Mouse (Mus musculus): ENCODE data around the gene Wdr83os. TPM values are rescaled to one million over a fixed set of nuclear protein-coding genes. Genes with fewer than 3 reads are reported as not detected.
A peak's percentile ranks its signal among the peaks of the same experiment; 100 is the strongest.

Gene Wdr83os
- 10 to 100 TPM; 41.1 to 48.0 TPM for total RNA-seq (2021)
- long read RNA-seq, experiment 1, transcript Wdr83os-201 (4 exons, 922 nt): major isoform, 21 of 26 reads
- long read RNA-seq, experiment 1, partial matches to known transcripts: 1 of 26 reads
- long read RNA-seq, experiment 1, other reads (novel, unspliced or antisense): 0 of 26 reads
- long read RNA-seq, experiment 2, transcript Wdr83os-203 (3 exons, 798 nt): minor isoform, 7 of 25 reads
- long read RNA-seq, experiment 2, transcript Wdr83os-201 (4 exons, 922 nt): major isoform, 18 of 25 reads
- long read RNA-seq, experiment 2, partial matches to known transcripts: 0 of 25 reads
- long read RNA-seq, experiment 2, other reads (novel, unspliced or antisense): 0 of 25 reads

GRCm38 (mm10) chr8:85080532-85081215 is at the start of gene Wdr83os:
Gene Wdr83os, plus strand, starts transcription at chr8:85080740.
- DNase-seq: peak; percentile 54

GRCm38 (mm10) chr8:85032622-85033311 is 47.8 kb upstream of the Wdr83os start:
- no peak for DNase-seq

GRCm38 (mm10) chr8:85033867-85034266 is 46.7 kb upstream of the Wdr83os start:
- no peak for DNase-seq

- peak; percentile 73 for DNase-seq
Observed at GRCm38 (mm10) chr8:85034764-85035163, 45.8 kb upstream of the Wdr83os start.

DNA sequence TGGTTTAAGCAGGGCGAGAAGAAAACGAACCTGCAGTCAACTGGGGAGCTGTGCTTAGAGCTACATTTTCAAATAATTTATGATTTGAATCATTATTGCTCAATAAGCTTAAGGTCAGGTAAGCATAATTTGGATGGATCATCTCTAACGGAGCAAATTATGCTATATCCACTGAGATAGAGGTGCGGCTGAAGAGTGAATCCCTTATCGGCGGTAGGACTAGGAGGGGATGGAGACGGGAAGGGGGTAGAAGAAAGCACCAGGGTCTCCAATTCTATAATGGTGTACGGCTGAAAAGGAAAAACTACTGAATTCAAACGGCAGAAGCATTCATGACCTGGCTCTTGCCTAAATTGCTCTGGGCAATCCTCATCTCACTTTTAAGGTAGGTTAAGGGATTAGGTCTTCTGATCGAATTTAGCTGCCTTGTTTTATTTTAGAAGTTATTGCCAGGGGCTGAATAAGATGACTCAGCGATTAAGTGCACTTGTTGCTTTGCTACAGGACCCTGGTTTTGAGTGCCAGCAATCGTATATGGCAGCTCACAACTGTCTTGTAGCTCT is 45.3 kb upstream of the Wdr83os start:
- DNase-seq: no peak

- no peak for DNase-seq
Observed at GRCm38 (mm10) chr8:85035728-85036310, 44.7 kb upstream of the Wdr83os start.

DNA sequence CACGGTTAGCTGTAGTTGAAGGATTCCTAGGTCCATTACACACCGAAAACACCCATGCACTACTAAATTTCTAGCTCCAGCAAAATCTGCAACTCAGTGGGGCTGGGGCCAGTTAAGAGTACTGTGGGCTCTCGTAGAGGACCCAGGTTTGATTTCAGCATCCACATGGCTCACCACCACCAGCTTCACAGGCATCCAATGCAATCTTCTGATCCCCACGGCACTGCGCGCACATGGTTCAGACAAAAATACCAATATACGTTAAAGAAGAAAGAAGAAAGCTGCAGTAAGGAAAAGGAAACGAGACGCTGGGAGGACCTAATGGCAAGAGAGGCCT is 44.2 kb upstream of the Wdr83os start:
- DNase-seq: no peak

DNA sequence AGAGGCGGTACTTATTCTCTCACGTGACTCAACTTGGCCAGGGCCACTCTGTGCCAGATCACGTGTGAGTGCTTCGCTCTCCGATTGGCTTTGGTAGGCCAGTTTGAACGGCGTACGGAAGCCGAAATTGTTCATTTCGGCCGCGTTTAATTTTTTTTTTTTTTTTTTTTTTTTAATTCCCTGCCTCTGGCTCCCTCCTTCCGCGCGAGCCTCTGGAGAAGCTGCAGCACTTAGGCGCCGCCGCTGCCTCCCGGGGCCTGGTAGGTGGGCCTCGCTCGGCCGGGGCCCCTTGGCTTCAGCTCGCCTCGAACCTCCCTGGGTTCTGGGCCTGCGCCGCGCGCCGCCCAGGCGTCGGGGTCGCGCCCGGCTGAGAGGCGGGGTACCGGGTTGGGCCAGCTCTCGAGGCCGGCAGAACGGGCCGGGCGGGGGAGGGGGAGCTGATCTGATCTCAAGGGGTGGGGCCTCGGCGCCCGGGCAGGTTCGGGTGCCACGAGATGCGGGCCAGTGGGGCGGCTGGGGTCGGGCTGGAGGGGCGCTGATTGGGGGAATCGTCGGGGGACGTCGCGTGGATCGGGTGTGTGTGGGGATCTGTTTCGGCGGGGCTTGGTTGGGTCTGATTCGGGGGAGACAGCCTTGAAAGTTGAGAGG is 43.7 kb upstream of the Wdr83os start, which contains the start of gene Tnpo2:
Gene Tnpo2, plus strand, starts transcription at position 198 of the 648 bp plus-strand sequence.
- DNase-seq: peak; percentile 87

- DNase-seq: no peak
Observed at GRCm38 (mm10) chr8:85037366-85037680, 43.2 kb upstream of the Wdr83os start.

DNA sequence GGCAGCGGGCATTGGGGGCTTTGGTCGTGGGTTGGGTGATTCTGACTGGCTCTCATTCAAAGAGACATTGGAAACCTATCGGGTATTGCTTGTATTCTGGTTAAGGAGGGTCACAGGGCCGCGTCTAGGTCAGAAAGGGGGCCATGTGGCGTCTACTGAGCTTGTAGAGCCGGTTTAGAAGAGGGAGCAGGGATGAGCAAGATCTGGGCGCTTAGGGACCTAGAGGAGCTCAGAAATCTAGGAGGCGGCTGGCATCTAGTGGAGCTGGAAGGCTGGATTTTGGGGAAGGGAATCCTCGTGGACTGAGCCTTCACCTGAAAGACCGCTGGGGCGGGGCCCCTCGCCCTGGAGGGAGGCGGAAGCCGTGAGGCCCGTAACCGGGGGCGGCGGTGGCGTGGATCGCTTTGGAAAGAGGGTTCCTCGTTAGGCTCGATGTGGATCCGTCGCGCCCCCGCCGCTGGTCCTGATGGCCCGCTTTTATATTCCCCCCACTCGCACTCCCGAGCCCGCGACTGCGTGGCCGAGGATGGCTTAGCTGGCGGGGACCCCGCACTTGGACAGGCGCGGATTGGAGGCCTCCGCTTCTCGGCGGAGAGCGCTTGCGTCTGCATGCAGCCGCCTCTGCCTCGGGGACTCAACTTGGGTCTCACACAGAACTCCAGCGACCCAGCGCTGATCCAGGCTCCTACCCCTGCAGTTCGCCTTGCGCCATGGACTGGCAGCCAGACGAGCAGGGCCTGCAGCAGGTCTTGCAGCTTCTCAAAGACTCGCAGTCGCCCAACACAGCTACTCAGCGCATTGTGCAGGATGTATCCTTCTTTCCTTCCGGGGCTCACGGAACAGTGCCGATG is 42.6 kb upstream of the Wdr83os start:
- DNase-seq: peak; percentile 50

- DNase-seq: no peak
Observed at GRCm38 (mm10) chr8:85043619-85044018, 36.9 kb upstream of the Wdr83os start.

DNA sequence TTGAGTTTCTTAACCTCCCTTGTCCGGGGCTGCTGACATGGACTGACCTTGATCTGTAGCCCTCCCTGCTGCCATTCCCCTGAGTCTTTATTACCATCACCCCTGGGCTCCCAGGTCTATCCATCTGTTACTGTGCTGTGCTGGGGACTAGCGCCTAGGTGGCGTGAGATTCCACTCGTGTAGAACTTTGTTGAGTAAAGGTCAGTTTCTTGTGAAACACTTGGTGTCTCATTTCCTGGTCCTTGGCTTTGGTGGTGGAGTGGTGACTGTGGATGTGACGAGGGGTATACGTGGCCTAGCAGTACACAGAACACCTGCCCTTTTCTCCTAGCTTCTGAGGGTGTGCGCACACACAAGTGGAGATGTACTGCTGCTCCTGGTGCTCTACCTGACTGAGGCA is 23.2 kb upstream of the Wdr83os start:
- no peak for DNase-seq

GRCm38 (mm10) chr8:85059879-85060616 is 20.5 kb upstream of the Wdr83os start, which contains the start of gene Fbxw9:
Gene Fbxw9, plus strand, starts transcription at chr8:85060055.
- peak; percentile 84 for DNase-seq

DNA sequence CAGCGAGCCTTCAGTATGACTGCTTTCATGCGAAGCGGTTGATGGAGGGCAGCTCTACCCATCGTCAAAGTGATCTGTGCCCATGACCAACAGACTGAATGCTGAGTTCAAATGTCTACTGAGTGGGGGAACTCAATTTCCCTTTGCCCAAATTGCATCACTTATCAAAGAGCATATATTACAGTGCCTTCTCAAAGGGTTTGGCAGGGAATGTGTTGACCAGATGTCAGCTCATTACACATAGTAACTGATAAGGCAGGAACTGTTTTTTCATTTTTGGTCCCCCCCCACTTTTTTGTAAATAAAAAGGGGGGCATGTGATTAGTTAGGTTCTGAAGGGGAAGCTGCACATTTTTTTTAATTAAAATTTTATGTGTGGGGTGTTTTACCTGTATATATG is 17.9 kb upstream of the Wdr83os start:
- DNase-seq: no peak

DNA sequence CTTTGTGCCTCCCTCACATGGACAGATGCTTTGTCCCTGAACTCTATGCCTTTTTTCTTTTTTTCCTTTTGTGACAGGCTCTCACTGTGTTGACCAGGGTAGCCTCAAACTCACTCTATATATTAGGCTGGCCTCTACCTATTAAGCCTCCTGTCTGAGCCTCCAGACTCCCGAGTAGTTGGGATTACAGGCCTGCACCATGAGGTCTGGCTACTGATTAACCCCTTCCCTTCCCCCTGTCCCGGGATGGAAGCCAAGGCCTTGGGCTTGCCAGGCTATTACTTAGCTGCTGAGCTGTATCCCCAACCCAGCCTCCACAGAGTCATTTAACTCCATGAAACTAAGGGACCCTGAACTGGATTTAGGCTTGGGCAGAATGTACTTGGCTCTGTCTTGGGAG is 15.3 kb upstream of the Wdr83os start:
- no peak for DNase-seq

GRCm38 (mm10) chr8:85067155-85067554 is 13.4 kb upstream of the Wdr83os start:
- no peak for DNase-seq

- DNase-seq: no peak
Observed at GRCm38 (mm10) chr8:85067982-85068381, 12.6 kb upstream of the Wdr83os start, which contains the start of gene Gm5741. Gene Gm5741, minus strand, starts transcription at chr8:85067982.

DNA sequence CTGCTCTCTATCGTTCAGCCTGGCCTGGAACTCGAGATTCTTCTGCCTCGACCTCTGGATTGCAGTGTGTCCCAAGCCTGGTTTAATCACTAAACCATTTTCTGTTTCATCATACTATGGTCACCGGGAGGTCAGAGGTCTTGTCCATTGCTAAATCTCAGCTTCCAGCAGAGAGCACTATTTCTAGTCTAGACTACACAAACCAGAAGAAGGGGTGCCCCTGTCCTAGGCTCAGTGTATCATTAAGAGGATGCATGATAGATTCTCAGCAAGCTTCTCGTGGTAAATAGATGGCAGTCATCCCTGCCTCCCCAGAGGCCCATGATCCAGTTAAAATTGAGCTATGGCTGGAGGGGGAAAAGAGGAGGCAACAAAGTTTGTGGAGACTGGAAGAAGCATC is 9.5 kb upstream of the Wdr83os start:
- DNase-seq: no peak

GRCm38 (mm10) chr8:85071514-85072281 is 8.8 kb upstream of the Wdr83os start, which contains the start of gene Dhps:
Gene Dhps, plus strand, starts transcription at chr8:85071757.
- DNase-seq: peak; percentile 87

All from gastrocnemius, postnatal 10 days (tissue).